Mouse (Mus musculus): Measurements from ENCODE around the gene Capn6. TPM values are rescaled to one million over a fixed set of nuclear protein-coding genes. Genes with fewer than 3 reads are reported as not detected.

Gene Capn6
- polyA plus RNA-seq, 1 experiment from 2014 or later = 18.4 TPM

Small RNAs within 50 kb of the gene (microRNA-seq; reads per million reads assigned to microRNA genes)
- gene Gm47298 (ENCODE audit: insufficient number of aligned reads) = not detected

Other genes starting within 250 kb of the Capn6 start
- gene Dcx, start 105.9 kb upstream of the Capn6 start, polyA plus RNA-seq (2014; fragmentation: Nextera tagmentation; extraction: Ambion mirVana) = 80.7 and 81.7 TPM in 2 replicates

Measured in forebrain, embryonic 11.5 days (tissue).